Mouse (Mus musculus) adrenal gland, postnatal 14 days (tissue): ENCODE measurements around the gene Kcnip3. TPM values are rescaled to one million over a fixed set of nuclear protein-coding genes. Genes with fewer than 3 reads are reported as not detected.

Experiments
- DNase-seq: peaks from one replicate; pipeline ENCODE4 v3.0.0; 2021; ENCODE audit warnings: mixed read lengths
- long read RNA-seq, 2 experiments: library from polyadenylated mRNA; stranded (forward); transcript quantifications; one replicate each; pipeline ENCODE4 v2.0.0; 2021
- total RNA-seq: library from RNA; stranded (reverse); gene quantifications from 2 replicates; pipeline ENCODE4 v1.2.3, GENCODE M21; 2021

Gene Kcnip3
- 5.1 and 5.3 TPM in 2 replicates for total RNA-seq
- long read RNA-seq, experiment 1, transcript Kcnip3-202 (8 exons, 1,296 nt), result major isoform, 5 of 7 reads
- long read RNA-seq, experiment 1, partial matches to known transcripts, result 0 of 7 reads
- long read RNA-seq, experiment 1, other reads (novel, unspliced or antisense), result 0 of 7 reads
- long read RNA-seq, experiment 2, partial matches to known transcripts, result 0 of 2 reads
- long read RNA-seq, experiment 2, other reads (novel, unspliced or antisense), result 0 of 2 reads

DNA sequence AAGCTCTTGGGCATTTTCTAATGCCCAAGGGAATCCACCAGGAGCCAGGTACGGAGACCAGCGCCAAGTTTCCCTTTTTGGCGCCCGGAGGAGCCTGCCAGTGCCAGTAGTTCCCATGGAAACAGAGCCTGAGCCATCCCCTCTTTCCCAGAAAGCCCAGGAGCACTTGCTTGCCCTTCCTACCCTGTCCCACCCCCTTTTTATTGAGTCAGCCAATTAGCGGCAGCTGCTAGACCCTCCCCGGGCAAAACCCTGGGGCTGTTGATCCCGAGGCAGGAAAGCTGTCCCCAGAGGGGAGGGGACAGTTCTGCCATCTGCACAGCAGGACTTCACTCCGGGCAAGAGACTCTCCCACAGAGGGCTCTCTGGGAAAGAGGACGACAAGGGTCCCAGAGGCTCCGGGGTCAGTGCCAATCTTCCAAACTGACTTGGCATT, at the start of gene Kcnip3:
Kcnip3 (minus strand) TSS at position 89 of the 436 bp plus-strand sequence.
- peak; percentile 44 for DNase-seq

DNA sequence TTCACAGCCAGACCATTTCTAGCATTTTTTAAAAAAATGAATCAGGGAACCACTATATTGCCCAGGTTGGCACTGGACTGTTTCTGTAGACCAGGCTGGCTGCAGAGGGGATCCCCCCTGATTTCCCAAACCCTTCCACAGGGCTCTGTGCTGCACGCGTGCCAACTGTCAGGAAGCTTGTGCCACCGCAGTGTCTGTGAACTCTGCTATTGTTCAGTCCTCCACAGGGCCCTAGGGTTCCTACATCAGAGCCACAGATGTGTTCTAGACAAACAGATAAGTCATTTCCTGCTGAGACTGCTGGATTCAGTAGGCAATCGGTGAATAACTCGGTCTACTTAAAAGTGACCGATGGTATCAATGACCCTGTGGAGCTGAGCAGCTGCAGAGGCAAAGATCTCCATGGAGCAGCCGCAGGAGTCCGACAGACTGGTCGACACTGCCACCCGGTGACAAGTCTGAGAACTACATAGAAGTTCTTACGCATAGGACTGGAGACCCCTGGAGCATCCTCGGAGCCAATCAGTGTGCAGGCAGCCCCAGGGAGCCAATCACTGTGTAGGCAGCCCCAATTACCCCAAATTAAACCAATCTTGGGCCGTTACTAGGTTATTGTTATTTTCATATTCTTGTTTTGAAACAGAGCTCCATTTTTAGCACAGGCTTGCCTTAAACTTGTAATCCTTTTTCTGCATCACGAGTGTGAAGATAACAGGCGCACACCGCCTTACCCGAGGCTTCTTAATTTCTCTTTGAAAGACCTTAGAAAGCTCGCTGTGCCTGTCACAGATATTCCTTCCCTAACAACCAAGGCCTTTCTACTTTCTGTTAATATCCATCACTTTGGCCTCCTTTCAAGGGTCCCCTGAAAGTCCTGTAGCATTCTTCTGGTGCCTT, 37.4 kb upstream of the Kcnip3 start:
- peak; percentile 88 for DNase-seq

DNA sequence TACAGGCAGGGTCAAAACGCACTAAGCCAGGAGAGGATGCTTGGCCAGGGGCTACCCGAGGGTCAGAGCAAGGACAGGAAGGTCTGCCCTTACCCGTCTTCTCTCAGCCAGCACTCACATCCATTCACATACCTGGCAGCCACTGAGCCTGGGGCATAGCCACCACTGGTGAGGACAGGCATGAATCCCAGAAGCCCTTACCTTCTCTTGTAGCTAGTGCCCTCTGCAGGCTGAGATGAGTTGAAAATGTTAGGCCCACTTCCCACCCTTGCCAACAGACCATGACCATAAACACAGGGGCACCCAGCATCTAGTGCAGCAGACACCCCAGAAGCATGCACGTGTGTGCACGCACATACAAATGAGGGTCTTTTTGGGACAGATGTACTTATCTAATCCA, 29.2 kb upstream of the Kcnip3 start:
- DNase-seq, result peak; percentile 24

DNA sequence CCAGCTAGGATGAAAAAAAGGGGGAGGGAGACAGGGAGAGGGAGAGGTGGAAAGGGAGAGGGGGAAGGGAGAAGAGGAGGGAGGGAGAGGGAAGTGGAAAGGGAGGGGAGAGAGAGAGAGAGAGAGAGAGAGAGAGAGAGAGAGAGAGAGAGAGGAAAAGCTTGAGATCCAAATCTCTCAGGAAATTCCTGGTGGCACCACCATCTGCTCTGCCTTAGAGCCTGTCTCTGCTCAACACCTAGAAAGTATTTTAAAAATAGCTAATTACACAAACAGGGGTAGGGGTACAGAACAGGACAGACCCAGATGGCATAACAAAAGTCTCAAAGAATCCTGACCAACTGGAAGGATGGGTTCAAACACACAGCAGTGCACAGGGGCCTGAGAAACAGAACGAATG, 28.6 kb upstream of the Kcnip3 start:
- DNase-seq, result no peak

- DNase-seq, result no peak
Observed at GRCm38 (mm10) chr2:127549711-127550110, 27.8 kb upstream of the Kcnip3 start.

DNA sequence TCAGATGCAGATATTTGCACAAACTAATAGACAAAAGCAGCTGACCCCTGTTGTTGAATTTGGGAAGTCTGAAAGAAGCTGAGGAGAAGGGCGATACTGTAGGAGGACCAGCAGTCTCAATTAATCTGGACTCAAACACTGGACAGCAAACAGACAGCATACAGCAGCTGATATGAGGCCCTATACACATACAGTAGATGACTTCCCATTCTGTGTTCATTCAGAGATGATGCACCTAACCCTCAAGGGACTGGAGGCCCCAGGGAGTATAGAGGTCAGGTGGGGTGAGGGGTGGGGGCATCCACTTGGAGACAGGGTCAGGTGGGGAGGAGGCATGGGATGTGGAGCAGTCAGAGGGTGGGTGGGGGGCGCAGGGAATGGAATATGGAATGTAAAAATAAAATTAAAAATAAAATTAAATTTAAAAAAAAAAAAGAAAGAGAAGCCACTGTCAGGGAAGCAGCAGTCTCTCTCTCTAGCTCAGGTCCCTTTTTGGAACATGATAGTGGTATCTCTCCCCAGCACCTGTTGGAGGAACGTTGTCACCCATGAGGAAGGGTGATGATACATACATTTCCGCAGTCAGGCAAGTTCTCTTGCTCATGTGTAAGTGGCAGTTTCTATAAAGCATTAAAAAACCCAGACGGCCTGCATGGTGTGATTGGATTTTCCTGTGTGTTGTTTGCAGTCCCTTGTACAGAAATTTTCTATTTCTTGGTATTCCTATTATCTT, 26.6 kb upstream of the Kcnip3 start:
- DNase-seq, result no peak

DNA sequence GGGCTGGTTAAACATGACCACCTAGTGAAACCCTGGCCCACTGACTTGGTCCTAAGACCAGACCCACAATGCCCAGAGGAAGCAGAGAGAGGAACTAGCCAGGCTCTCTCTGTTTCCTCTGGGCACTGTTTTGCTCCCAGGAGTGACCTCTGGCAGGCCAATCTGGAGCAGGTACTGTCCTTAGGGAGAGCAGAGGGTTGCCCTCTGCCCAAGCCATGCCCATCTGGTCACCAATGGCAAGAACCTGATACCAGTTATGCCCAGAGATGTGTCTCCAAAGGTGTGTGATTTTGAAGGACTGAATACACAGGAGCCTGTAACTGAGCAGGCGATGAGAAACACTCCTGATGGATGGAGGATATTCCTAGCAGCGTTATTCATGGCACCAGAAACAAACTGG, 19.8 kb upstream of the Kcnip3 start:
- DNase-seq, result no peak

DNA sequence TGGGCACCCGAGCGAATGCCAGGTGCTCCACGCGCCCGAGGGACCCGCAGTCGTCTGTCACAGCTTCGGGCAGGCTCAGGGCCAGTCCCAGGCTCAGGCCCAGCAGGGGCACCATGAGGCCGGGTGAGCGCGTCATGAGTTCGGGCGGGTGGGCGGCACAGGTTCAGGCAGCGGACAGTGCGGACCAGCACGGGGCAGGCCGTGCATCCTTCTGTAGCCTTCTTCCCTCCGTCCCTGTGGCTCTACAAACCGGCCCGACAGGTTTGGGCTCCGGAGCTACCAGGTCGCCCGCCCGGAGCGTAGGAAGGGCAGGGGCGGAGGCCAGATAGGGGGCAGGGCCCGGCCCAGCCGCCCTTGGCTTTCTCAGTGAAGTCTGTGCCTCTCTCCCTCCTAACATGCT, 19.3 kb upstream of the Kcnip3 start, which contains the start of gene Prom2:
Prom2 (minus strand) TSS at position 283 of the 400 bp plus-strand sequence.
- no peak for DNase-seq

GRCm38 (mm10) chr2:127539494-127539893, 17.6 kb upstream of the Kcnip3 start:
- peak; percentile 27 for DNase-seq

DNA sequence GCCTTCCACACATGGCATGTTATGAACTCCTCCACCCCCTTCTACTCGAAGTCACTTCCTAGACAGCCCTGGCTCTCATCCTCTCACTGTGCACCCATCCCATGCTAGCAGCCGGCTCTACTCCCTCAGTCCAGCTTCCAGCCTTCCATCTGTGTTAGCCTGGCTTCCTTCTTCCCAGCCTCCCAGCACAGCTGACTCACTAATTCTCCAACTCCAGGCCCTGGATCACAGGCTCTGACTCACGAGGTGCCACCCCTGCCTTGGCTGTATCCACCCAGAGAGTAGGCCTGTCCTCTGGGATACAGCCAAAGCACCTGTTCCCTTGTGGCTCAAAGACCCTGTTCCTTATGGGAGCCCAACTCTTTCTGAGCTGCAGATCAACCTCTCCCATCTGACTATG, 15.7 kb upstream of the Kcnip3 start:
- DNase-seq, result peak; percentile 61

GRCm38 (mm10) chr2:127535363-127535762, 13.5 kb upstream of the Kcnip3 start:
- DNase-seq, result no peak

DNA sequence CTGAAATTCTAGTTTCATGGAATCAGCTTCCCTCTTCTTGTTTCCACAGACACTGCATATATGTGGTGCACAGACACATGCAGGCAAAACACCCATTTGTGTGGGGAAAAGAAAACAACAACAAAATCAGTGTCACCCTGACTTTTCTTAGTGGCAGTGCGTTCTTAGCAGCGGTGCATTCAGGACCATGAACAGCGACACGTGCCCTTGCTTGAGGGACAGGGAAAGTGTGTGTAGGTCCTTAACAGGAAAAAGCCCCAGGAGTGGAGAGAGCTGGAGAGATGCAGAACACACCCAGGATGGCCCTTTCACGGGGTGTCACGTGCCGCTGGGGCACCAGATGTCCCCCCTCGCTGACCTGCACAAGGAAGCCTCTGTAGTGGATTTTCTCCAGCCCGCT, 10.5 kb upstream of the Kcnip3 start:
- DNase-seq, result peak; percentile 68

DNA sequence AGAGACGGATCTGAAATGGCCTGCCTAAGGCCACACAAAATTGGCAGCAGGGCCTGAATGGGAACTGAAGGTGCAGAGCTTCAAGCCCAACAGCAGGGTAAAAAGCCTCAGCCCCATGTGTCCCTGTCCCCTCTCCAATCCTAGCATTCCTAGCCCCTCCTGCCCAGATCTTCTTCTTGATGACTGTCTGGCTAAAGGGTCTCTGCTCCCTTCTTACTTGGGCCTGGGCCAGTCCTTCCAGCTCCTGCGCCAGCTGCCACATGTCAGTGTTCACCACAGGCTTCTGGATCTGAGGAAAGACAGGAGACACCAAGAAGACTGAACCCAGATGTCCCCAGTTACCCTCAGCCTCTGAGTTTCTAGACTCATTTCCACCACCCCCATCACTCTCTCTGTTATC, 9.7 kb upstream of the Kcnip3 start:
- DNase-seq, result no peak

DNA sequence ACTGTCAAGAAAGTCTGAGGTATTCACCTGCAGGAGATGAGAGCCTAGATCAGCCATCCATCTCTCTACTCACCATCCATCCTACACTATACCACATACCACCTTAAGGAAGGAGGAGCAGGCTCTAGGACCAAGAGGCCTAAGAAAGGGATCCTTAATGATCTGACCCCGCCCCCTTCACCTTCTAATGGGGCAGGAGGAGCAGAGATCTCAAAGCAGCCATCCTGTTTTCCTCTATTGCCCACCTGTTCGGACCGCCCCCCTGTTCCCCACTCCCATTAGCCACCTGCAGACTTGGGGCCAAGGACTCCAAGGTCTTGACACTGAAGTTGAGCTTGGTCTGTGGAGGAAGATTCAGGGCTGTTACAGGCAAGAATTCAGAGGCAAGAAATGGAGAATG, 8.5 kb upstream of the Kcnip3 start:
- no peak for DNase-seq

GRCm38 (mm10) chr2:127525004-127525775, 3.3 kb upstream of the Kcnip3 start:
- DNase-seq, result no peak

DNA sequence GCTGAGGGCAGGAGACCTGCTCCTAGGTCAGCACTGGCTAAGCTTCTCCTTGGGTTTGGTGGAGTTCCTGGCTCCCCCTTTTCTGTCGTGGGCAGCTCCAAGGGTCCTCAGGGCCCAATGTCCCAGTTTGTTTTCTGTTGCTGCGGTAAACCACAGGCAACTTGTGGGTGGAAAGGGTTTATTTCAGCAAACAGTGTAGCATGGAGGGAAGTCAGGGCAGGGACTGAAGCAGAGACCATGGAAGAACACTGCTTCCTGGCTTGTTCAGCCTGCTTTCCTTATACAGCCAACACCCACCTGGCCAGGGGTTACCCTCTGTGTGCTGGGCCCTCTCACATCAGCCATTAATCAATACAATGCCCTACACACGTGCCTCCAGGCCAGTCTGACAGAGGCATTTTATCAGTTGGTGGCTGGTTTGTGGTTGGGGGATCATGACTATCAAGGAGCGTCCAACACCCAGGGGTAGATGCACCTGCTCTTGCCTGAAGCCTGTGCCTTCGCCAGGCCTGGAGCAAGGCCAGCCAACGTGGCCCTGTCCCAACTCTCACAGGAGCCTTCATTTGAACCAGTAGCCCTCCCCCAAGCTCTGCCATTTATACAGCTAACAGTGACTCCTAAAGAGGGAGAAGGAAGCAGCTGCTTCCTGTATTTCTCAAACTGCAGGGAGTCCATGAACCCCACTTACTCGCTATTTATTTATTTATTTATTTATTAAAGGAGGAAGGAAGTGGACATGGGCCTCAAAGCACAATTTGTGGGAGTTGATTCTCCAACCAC, 2.2 kb upstream of the Kcnip3 start:
- peak; percentile 19 for DNase-seq

DNA sequence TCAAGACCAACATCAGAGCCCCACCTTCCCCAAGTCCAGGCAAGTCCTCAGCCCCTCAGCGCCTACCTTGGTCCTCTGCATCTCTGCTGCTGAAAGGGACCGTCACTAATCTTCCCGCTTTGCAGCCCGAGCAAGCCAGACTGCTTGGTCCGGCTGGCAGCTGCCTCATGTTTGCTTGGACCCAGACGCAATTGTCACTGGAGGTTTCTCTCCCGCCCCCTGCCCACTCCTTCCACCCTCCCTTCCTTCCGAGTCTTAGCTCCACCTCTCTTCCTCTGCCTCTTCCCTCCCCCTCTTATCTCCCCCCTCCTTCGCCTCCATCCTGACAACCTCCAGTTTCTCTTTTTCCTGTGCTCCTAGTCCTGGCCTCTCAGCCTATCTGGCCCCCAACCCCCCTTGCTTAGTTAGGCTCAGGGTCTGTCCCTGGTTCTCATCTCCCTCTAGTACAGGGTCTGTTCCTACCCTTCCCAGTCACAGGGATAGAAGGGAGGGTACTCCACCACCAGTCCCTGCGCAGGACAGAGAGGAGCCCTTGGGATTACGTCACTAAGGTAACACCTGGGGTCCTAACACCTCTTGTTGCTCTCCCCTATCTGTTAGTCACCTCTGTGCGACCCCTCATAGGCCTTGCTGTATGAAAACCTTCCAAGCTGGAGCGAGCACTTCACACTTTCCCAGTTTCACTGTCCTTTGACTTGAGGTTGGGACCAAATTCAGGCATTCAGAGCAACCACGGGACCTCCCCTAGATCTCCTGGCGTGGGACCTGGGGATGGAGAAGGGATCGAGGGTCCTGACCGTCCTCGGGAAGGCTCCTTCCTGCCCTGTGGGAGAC, 505 bp downstream of the Kcnip3 start:
- peak; percentile 28 for DNase-seq

DNA sequence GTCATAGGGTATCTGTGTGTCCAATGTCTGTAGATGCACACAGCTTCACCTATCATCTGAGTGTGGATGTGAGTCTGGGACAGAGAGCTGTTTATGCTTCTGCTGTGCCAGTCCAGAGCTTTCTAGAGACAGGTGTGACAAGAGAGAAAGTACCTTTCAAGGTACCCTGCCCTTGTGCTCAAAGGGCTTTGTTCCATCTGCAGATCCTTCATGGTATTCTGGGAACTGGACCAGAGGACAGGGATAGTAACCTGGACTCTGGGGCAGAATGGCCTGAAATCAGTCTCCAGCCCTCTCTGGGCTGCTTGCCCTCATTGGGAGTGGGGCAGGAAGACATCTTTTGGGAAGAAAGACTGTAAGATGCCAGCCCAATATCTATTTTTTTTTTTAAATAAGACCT, 1.8 kb downstream of the Kcnip3 start:
- no peak for DNase-seq

DNA sequence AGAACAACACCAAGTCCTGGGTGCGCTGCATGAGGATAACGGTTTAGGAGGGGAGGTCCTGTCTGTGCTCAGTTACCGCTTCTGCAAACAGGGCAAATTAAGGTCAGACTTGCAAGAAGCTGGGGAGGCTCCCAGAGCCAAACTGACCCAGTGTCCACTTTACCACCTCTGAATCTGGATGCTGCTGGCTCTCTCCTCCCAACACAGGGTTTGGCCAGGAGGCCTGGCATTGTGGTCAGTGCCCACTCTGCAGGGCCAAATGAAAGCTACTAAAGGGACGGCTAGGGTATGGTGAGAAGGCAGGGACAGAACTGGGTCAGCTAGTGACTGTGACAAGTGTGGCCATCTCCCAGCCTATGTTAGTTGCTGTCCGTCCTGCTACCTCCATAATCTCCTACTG, 2.6 kb downstream of the Kcnip3 start:
- no peak for DNase-seq

- DNase-seq, result no peak
Observed at GRCm38 (mm10) chr2:127518831-127519230, 3.1 kb downstream of the Kcnip3 start.
